Mouse (Mus musculus) CH12.LX (cell line): ENCODE measurements around the gene Ccdc65. TPM values are rescaled to one million over a fixed set of nuclear protein-coding genes. Genes with fewer than 3 reads are reported as not detected.

Experiments
- DNase-seq: peaks from one replicate; pipeline ENCODE4 v3.0.0-alpha.2; 2013; ENCODE audit errors: extremely low read depth
- H3K27ac ChIP-seq: 2 replicates; pipeline ENCODE4 v1.5.1; 2012; ENCODE audit warnings: low read depth, mild to moderate bottlenecking, control low read depth, moderate library complexity; ENCODE audit not compliant: insufficient read depth
- H3K27me3 ChIP-seq: replicated peaks from 2 replicates; pipeline ENCODE3; 2012; ENCODE audit warnings: inconsistent platforms
- H3K36me3 ChIP-seq, 2 experiments: replicated peaks in 1 of 2; 2 replicates each; pipeline versions ENCODE3 to v1.6.1; 2012; ENCODE audit warnings: inconsistent platforms in 1 of 2, low read length in 1 of 2, mild to moderate bottlenecking in 1 of 2, mixed read lengths in 1 of 2, moderate library complexity in 1 of 2; ENCODE audit not compliant: control insufficient read depth in 1 of 2, insufficient read depth in 1 of 2
- H3K4me1 ChIP-seq, 2 experiments: 2 replicates each; pipeline ENCODE4 v1.6.1; 2012; ENCODE audit warnings: inconsistent platforms in 1 of 2, moderate library complexity in 1 of 2; ENCODE audit not compliant: insufficient read depth in 2 of 2, control insufficient read depth in 1 of 2
- H3K4me2 ChIP-seq: 2 replicates; pipeline ENCODE4 v1.6.1; 2012; ENCODE audit warnings: low read depth, mild to moderate bottlenecking, control low read depth; ENCODE audit not compliant: poor library complexity, insufficient read depth, severe bottlenecking
- H3K4me3 ChIP-seq, 3 experiments: fragments of 150-350 bp in 1 of 3; sonication (generic) in 1 of 3; replicated peaks in 1 of 3; 2 replicates each; pipeline versions ENCODE3 to v1.5.1; 2011 to 2012; ENCODE audit warnings: low read depth in 2 of 3, low read length in 2 of 3, mild to moderate bottlenecking in 2 of 3, moderate library complexity in 2 of 3, control low read depth in 1 of 3, improper control_type of control experiment in 1 of 3, inconsistent platforms in 1 of 3, mixed read lengths in 1 of 3; ENCODE audit not compliant: poor library complexity in 1 of 3
- H3K79me2 ChIP-seq: replicated peaks from 2 replicates; pipeline ENCODE4 v1.6.1; 2012; ENCODE audit warnings: mild to moderate bottlenecking, moderate library complexity; ENCODE audit not compliant: control insufficient read depth, poor library complexity, insufficient read depth, severe bottlenecking; ENCODE audit errors: extremely low read depth
- H3K9ac ChIP-seq: 2 replicates; pipeline ENCODE4 v1.6.1; 2012; ENCODE audit warnings: low read depth, mild to moderate bottlenecking, control low read depth, moderate library complexity; ENCODE audit not compliant: insufficient read depth
- H3K9me3 ChIP-seq: replicated peaks from 2 replicates; pipeline ENCODE3; 2012; ENCODE audit warnings: low read length, inconsistent platforms, mixed read lengths
- BHLHE40 ChIP-seq: IDR thresholded peaks from 2 replicates; pipeline ENCODE4 v1.6.1; 2011; ENCODE audit warnings: mild to moderate bottlenecking, low read depth, low read length, improper control_type of control experiment
- CTCF ChIP-seq, 2 experiments: IDR thresholded peaks in 1 of 2; conservative IDR thresholded peaks in 1 of 2; 2 replicates each; pipeline ENCODE4 v1.5.1; 2011 to 2012; ENCODE audit warnings: low read depth in 2 of 2, low read length in 2 of 2, improper control_type of control experiment in 1 of 2, inconsistent platforms in 1 of 2, mild to moderate bottlenecking in 1 of 2, moderate library complexity in 1 of 2
- E2F4 ChIP-seq: IDR thresholded peaks from 2 replicates; pipeline ENCODE4 v1.6.1; 2011; ENCODE audit warnings: low read depth, low read length, improper control_type of control experiment; ENCODE audit not compliant: insufficient replicate concordance
- EP300 ChIP-seq: IDR thresholded peaks from 2 replicates; pipeline ENCODE4 v1.6.1; 2011; ENCODE audit warnings: low read length, improper control_type of control experiment
- ETS1 ChIP-seq: conservative IDR thresholded peaks from 2 replicates; pipeline ENCODE4 v1.6.1; 2012; ENCODE audit warnings: low read depth, mild to moderate bottlenecking, inconsistent platforms, low read length, improper control_type of control experiment, moderate library complexity
- IRF4 ChIP-seq: IDR thresholded peaks from 2 replicates; pipeline ENCODE4 v1.6.1; 2014; ENCODE audit warnings: low read depth, mild to moderate bottlenecking, inconsistent platforms, low read length, improper control_type of control experiment
- JUN ChIP-seq: IDR thresholded peaks from 2 replicates; pipeline ENCODE4 v1.6.1; 2011; ENCODE audit warnings: low read depth, mild to moderate bottlenecking, low read length, improper control_type of control experiment, moderate library complexity; ENCODE audit not compliant: insufficient read depth
- JUND ChIP-seq: conservative IDR thresholded peaks from 2 replicates; pipeline ENCODE4 v1.6.1; 2011; ENCODE audit warnings: low read depth, low read length, improper control_type of control experiment
- KAT2A ChIP-seq: IDR thresholded peaks from 2 replicates; pipeline ENCODE4 v1.6.1; 2012; ENCODE audit warnings: low read length, improper control_type of control experiment, inconsistent platforms; ENCODE audit not compliant: insufficient replicate concordance
- MAFK ChIP-seq: IDR thresholded peaks from 2 replicates; pipeline ENCODE4 v1.6.1; 2011; ENCODE audit warnings: low read length, improper control_type of control experiment; ENCODE audit not compliant: insufficient replicate concordance
- MAX ChIP-seq: IDR thresholded peaks from 2 replicates; pipeline ENCODE4 v1.6.1; 2011; ENCODE audit warnings: low read length, improper control_type of control experiment
- MAZ ChIP-seq: IDR thresholded peaks from 2 replicates; pipeline ENCODE4 v1.6.1; 2012; ENCODE audit warnings: low read depth, mild to moderate bottlenecking, inconsistent platforms, low read length, improper control_type of control experiment, moderate library complexity
- MEF2A ChIP-seq: IDR thresholded peaks from 2 replicates; pipeline ENCODE4 v1.6.1; 2014; ENCODE audit warnings: low read depth, mild to moderate bottlenecking, inconsistent platforms, low read length, improper control_type of control experiment, borderline replicate concordance
- MYC ChIP-seq: IDR thresholded peaks from 2 replicates; pipeline ENCODE4 v1.6.1; 2011; ENCODE audit warnings: low read depth, mild to moderate bottlenecking, improper control_type of control experiment, low read length
- NELFE ChIP-seq: IDR thresholded peaks from 2 replicates; pipeline ENCODE4 v1.6.1; 2011; ENCODE audit warnings: low read depth, low read length, improper control_type of control experiment
- NRF1 ChIP-seq: IDR thresholded peaks from 2 replicates; pipeline ENCODE4 v1.6.1; 2014; ENCODE audit warnings: low read depth, mild to moderate bottlenecking, inconsistent platforms, low read length, improper control_type of control experiment, moderate library complexity
- POLR2A ChIP-seq: IDR thresholded peaks from 2 replicates; pipeline ENCODE4 v1.6.1; 2011; ENCODE audit warnings: low read depth, mild to moderate bottlenecking, improper control_type of control experiment, low read length
- POLR2AphosphoS2 ChIP-seq: IDR thresholded peaks from 2 replicates; pipeline ENCODE4 v1.6.1; 2011; ENCODE audit warnings: low read depth, low read length, improper control_type of control experiment
- RCOR1 ChIP-seq: conservative IDR thresholded peaks from 2 replicates; pipeline ENCODE4 v1.6.1; 2012; ENCODE audit warnings: low read depth, mild to moderate bottlenecking, inconsistent platforms, low read length, improper control_type of control experiment
- SMC3 ChIP-seq: IDR thresholded peaks from 2 replicates; pipeline ENCODE4 v1.6.1; 2011; ENCODE audit warnings: low read depth, low read length, improper control_type of control experiment
- UBTF ChIP-seq: IDR thresholded peaks from 2 replicates; pipeline ENCODE4 v1.6.1; 2012; ENCODE audit warnings: low read depth, mild to moderate bottlenecking, inconsistent platforms, low read length, improper control_type of control experiment, moderate library complexity
- USF2 ChIP-seq: conservative IDR thresholded peaks from 2 replicates; pipeline ENCODE4 v1.6.1; 2011; ENCODE audit warnings: low read depth, low read length, improper control_type of control experiment
- ZMIZ1 ChIP-seq: IDR thresholded peaks from 2 replicates; pipeline ENCODE4 v1.6.1; 2012; ENCODE audit warnings: low read depth, mild to moderate bottlenecking, inconsistent platforms, low read length, improper control_type of control experiment
- ZNF384 ChIP-seq: IDR thresholded peaks from 2 replicates; pipeline ENCODE4 v1.6.1; 2012; ENCODE audit warnings: low read depth, low read length, improper control_type of control experiment, inconsistent platforms
- dilution Hi-C: fragments of 300-500 bp; cut with MboI; formaldehyde crosslinking; loops from 2 replicates; pipeline ENCODE4 v1.14.3; 2020; ENCODE audit warnings: low sequenced_read_pairs; ENCODE audit not compliant: extremely low pct_unique_long_range_greater_than_20kb, extremely low pct_ligation_motif_present
- in situ Hi-C: fragments of 300-500 bp; cut with MboI; formaldehyde crosslinking; loops from 3 replicates; pipeline ENCODE4 v1.14.3; 2019; ENCODE audit warnings: low sequenced_read_pairs, low pct_ligation_motif_present, low pct_unique_long_range_greater_than_20kb, mixed read lengths
- polyA plus RNA-seq: library from polyadenylated mRNA; unstranded; fragments of >175 nt; gene quantifications from 2 replicates; pipeline ENCODE4 v1.2.1, GENCODE M21; 2012; ENCODE audit warnings: low read depth; ENCODE audit not compliant: insufficient read length
- total RNA-seq, 2 experiments: library from RNA; depleted of rRNA; stranded (reverse); fragments of 300-350 nt in 1 of 2; fragments of >200 nt in 1 of 2; gene quantifications; 2 replicates each; pipeline ENCODE4 v1.2.3; 2012 to 2014

The Ccdc65 gene
- total and polyA plus RNA-seq, 3 experiments: 0.11 to 0.13 TPM; not detected in 1

DNA sequence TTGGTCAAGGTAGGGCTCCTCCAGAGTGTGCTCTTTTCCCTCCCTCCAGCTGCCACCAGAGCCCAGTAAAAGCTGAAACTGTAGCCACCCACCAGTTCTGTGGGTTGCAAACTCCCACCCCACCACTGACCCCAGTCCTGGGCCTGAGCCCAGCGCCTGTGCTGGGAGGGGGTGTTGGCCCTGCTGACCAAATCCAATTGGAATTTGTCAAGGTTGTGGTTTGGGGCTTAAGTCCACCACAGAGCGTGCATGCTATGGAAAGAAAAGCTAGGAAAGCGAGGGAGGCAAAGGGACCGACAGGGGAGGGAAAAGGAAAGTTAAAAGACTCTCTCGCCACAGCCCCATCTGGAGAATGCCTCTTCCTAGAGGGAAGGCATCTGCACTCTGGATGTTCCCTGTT lies 60.3 kb downstream of the Ccdc65 start:
- dilution Hi-C loops: no loop called here
- Histone ChIP-seq H3K9ac (no peak overlapping the region), H3K4me2 (no peak overlapping the region), H3K79me2 (no peaks in the 10 kb centered on the region; the same call in 1 of the 2 replicates), H3K27ac (no peak overlapping the region), H3K27me3 (no peaks in the 10 kb centered on the region), H3K36me3 (peaks cover 9 to 32% of the 10 kb centered on the region in 2 experiments), H3K4me3 (no peak overlapping the region), H3K9me3 (no peaks in the 10 kb centered on the region), H3K4me1 (peaks cover 0 to 17% of the 10 kb centered on the region in 2 experiments; a peak in 2 of 4 replicates)
- TF ChIP-seq ETS1 (no peak), EP300 (no peak), JUN (no peak), MAX (no peak), MAFK (no peak), MAZ (no peak), UBTF (no peak), NRF1 (no peak), KAT2A (no peak), POLR2AphosphoS2 (no peak), USF2 (no peak), ZMIZ1 (no peak), BHLHE40 (no peak), IRF4 (no peak), SMC3 (no peak), CTCF (conservative IDR thresholded peaks at IDR 0.05 in 1 of 2, IDR thresholded peaks at IDR 0.05 in 1 of 2; ENCODE audit: low read depth in 2 of 2, low read length in 2 of 2) (no peak), E2F4 (no peak), JUND (no peak), NELFE (no peak), RCOR1 (no peak)
- DNase-seq: no peak
- in situ Hi-C loops: no loop called here

DNA sequence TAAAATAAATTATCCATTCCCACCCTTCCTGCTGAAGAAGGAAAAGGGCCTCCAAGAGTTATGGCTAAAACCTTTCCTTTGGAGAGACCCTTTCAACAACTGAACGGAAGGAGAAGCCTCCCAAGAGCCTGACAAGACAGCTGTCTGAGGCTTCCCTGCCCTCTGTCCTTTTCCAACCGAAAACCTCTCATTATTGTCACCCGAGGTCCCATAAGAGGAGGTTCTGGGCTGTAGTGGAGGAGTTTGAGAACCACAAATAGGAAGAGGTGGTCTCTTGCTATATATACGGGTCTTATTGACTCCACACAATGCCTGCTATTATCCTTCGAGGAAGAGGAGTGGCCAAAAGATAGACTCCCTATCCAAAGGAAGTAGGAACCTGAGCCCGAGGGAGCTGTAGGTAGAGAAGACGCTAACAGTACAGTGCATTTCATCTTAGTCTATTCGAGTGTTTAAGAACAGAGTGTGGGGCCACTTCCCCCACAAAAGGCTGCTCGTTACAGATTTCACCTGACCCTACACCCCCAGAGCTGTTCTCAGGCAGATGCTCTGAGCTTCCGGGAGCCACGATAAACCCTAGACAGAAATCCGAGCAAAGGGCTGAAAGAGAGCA lies 63.9 kb downstream of the Ccdc65 start:
- Histone ChIP-seq H3K79me2 (no peaks in the 10 kb centered on the region; the same call in 1 of the 2 replicates), H3K27ac (no peak overlapping the region), H3K9me3 (no peaks in the 10 kb centered on the region), H3K4me3 (no peak overlapping the region), H3K36me3 (peaks cover 9 to 42% of the 10 kb centered on the region in 2 experiments), H3K4me1 (peaks cover 12 to 29% of the 10 kb centered on the region in 2 experiments), H3K27me3 (no peaks in the 10 kb centered on the region), H3K4me2 (no peak overlapping the region), H3K9ac (no peak overlapping the region)
- in situ Hi-C loops: no loop called here
- dilution Hi-C loops: no loop called here
- no peak for DNase-seq
- TF ChIP-seq JUN: no peak
- TF ChIP-seq MEF2A: no peak
- TF ChIP-seq ZNF384: no peak
- TF ChIP-seq MYC: no peak
- no peak for TF ChIP-seq POLR2A
- TF ChIP-seq USF2: no peak
